Mouse (Mus musculus) frontal cortex, adult (tissue): Measurements from ENCODE around the gene Hacl1.
"Not testable (repeated sequence)": the region's sequence is repeated elsewhere in the genome, so short reads cannot be mapped to it uniquely, and the experiment has no call there.

Source experiments
- ATAC-seq: cut with Nextera tagmentation; 2 replicates; pipeline ENCODE4 v1.9.2; 2017; ENCODE audit warnings: mild to moderate bottlenecking, moderate library complexity, mixed read lengths; ENCODE audit not compliant: low TSS enrichment

The Hacl1 gene

GRCm38 (mm10) chr14:31641506-31642155, 545 bp upstream of the Hacl1 start:
- ATAC-seq = no peak

DNA sequence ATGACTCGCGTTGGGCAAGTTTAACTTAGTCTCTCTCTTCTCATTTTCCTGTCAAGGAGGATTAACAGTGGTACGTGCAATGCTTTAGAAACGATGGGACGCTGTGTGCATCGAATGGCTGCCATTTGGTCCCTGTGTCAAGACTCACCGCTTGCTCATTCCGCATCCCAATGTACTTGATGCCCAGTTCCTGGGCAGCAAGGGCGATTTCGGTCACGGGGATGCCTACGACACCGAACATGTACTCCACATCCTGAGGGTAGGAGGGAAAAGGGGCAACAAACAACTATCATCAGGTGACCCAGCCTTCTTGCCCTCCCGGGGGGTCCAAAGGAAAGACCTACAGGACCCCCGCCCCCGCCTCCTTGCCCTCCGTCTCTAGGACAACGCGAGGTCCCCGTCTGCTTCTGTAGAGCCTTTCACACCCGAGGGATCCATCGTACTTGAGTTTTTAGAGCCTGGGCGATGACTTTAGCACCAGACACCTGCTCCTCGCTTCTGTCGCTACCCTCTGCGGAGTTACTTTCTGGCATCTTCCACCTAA, 668 bp downstream of the Hacl1 start, which contains the start of gene Gm49387:
Gene Gm49387 (minus strand): TSS at position 533 of the 544 bp plus-strand sequence.
- ATAC-seq = peak; percentile 15; the same call in 1 of the 2 replicates

- no peak for ATAC-seq
Observed at GRCm38 (mm10) chr14:31630677-31631076, 10.4 kb downstream of the Hacl1 start.

DNA sequence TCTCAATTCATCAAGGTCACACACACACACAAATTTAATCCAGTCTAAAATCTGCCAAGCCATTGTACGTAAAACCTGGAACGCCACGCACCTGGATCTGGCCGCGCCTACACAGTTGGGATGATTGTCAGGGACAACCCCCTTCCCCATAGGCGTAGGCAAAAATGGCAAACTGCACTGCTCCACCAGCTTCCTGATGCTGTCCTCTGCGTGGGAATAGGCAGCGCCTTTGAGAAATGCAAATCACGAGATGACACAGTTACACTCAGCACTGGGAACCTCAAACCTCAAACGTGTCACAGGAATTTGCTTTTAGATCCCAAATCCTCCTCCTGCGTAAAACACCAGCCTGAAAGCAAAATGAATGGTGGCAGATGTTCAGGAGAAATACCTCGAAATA, 18.3 kb downstream of the Hacl1 start:
- peak; percentile 98 for ATAC-seq

- no peak for ATAC-seq
Observed at GRCm38 (mm10) chr14:31620591-31621223, 20.4 kb downstream of the Hacl1 start.

DNA sequence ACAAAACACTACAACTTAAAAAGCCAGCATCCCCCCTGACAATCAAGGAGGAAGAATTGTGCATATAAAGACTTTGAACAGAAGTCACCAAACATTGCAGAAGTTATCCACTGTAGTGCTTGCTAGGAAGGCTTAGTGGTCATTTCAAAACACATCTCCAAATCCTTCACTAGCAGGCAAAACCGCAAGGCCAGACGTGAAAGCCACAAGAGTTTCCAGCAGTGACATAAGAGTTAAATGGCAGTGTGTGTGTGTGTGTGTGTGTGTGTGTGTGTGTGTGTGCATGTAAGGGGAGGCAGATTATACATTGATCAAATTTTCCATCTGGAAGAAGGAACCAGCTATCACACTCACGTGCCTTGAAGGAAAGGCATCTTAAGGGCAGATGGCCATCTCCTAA, 23.1 kb downstream of the Hacl1 start:
- no peak for ATAC-seq

GRCm38 (mm10) chr14:31617204-31617603, 23.9 kb downstream of the Hacl1 start:
- peak; percentile 95 for ATAC-seq

DNA sequence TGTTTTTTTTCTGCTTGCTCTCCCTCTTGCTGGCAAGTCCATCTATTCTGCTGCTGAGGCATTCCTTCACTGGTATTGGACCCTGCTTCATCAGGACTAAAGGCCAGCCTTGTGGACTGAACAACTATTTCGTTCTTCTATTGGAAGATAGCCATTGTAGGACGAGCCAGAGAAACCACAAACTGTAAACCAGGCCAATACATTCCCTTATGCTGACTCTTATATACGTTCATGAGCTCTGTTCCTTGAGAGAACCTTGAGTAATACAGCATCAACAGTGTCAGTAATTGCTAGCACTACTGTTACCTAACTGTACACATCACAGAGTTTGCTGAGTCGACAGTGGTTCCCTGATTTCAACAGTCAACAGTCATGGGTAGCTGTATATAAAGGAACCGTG, 27.4 kb downstream of the Hacl1 start:
- no peak for ATAC-seq

DNA sequence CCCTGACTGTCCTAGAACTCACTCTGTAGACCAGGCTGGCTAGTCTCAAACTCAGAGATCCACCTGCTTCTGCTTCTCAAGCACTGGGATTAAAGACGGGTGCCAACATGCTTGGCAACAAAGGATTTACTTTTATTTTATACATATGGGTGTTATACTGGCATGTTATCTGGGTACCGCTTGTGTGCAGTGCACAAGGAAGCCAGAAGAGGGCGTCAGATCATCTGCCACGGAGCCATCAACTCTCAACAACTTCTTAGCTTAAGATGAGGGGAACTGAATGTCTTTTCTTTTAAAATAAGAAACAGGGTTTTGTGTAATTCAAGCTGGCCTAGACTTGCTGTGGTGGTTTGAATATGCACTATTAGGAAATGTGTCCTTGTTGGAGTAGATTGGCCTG, 29.1 kb downstream of the Hacl1 start:
- no peak for ATAC-seq

- no peak for ATAC-seq
Observed at GRCm38 (mm10) chr14:31605514-31605913, 35.6 kb downstream of the Hacl1 start.

DNA sequence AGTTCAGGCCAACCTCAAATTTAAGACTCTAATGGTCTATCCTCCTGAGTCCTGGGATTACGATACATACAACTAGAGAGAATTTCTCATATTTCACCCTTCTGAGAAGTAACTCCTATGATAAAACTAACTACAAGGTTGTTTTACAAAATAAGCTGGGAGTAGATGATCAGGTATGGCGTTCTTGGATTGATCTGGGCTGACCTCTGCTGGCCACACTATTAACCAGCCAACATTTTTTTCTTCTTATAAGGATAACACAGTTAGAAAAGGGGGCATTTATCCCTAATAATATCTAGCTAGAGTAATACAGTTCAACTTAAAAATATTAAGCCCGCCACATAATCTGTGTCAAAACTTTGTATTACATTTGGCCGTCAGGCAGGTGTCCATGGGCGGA, 36.2 kb downstream of the Hacl1 start:
- ATAC-seq = no peak

GRCm38 (mm10) chr14:31602616-31602979, 38.5 kb downstream of the Hacl1 start:
- ATAC-seq = not testable (repeated sequence)

DNA sequence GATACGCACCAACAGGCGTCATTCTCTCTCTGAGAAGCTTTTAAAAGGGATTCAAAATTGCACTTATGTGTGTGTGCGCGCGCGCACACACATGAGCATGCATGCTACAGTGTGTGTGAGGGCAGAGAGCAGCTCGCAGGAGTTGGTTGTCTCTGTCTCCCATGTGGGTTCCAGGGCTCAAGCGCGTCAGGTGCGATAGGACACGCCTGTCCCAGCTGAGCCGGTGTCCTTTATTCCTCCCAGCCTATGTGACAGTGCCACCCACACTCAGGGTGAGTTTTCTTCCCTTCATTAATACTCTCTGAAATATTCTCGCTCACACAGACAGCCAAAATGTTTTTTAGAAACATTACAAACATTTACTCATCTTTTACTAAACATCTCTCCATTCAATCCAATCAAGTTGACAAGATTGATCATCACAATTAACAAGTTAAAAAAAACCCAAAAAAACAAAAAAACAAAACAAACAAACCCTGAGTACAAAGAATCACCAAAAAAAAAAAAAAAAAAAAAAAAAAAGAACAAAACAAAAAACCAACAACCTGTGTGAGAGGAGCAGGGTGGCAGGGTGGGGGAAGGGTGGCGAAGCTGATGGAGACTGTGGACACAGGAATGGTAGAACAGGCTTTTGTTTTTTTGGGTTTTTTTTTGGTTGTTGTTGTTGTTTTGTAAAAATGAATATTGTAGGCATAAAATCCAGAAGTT, 39.0 kb downstream of the Hacl1 start:
- no peak for ATAC-seq

- no peak for ATAC-seq
Observed at GRCm38 (mm10) chr14:31597446-31597845, 43.6 kb downstream of the Hacl1 start.

DNA sequence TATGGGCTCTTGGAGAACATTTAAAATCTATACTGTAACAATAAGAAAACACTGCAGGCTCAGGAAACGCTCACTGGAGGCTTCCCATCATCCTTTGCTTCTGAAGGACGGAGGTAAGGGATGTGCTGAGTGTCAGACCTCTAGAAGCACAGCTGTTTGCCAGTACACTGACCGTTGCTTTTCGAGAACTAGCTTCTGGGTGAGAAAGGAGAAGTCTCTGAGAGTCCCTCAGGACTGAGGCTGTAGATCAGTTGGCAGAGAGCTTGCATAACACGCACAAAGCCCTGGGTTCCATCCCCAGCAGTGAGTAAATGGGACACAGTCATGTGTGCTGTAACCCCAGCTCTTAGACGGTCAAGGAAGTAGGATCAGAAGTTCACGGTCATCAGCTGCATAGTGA, 44.7 kb downstream of the Hacl1 start:
- ATAC-seq = no peak

GRCm38 (mm10) chr14:31594693-31595092, 46.4 kb downstream of the Hacl1 start:
- no peak for ATAC-seq

DNA sequence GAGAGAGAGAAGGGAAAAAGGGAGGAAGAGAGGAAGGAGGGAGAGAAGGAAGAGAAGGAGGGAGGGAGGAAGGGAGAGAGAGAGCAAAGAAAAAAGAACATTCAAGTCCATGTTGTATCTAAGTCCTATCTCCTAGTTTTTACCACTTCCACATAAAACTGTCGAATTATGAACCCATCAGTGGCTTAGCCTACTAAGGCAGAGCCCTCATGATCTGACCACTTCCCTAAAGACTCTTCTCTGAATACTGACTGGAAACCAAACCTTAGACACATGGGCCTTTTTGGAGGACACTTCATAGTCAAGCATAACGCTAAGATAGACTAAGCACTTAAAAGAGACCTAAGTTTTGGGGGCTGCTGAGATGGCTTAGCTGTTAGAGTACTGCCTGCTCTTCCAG, 48.0 kb downstream of the Hacl1 start:
- ATAC-seq = no peak

- no peak for ATAC-seq
Observed at GRCm38 (mm10) chr14:31591243-31591642, 49.8 kb downstream of the Hacl1 start, which contains the start of gene Colq. Gene Colq (minus strand): TSS chr14:31591343.

GRCm38 (mm10) chr14:31586451-31586850, 54.6 kb downstream of the Hacl1 start:
- ATAC-seq = no peak

DNA sequence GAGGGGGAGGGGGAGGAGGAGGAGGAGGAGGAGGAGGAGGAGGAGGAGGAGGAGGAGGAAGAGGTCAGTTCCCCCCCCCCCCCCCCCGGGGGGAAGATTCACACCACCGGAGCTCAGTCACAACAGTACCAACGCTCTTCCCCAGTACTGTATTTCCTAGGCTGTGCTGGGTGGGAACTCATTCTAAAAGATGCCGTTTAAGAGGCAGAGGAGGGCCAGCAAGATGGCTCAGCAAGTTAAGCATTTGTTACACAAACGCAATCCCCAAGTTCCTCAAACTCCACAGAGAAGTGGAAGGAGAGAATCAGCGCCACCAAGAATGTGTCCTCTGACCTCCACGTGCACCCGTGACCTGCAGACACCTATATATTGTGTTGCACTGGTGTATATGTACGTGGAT, 58.0 kb downstream of the Hacl1 start:
- no peak for ATAC-seq

DNA sequence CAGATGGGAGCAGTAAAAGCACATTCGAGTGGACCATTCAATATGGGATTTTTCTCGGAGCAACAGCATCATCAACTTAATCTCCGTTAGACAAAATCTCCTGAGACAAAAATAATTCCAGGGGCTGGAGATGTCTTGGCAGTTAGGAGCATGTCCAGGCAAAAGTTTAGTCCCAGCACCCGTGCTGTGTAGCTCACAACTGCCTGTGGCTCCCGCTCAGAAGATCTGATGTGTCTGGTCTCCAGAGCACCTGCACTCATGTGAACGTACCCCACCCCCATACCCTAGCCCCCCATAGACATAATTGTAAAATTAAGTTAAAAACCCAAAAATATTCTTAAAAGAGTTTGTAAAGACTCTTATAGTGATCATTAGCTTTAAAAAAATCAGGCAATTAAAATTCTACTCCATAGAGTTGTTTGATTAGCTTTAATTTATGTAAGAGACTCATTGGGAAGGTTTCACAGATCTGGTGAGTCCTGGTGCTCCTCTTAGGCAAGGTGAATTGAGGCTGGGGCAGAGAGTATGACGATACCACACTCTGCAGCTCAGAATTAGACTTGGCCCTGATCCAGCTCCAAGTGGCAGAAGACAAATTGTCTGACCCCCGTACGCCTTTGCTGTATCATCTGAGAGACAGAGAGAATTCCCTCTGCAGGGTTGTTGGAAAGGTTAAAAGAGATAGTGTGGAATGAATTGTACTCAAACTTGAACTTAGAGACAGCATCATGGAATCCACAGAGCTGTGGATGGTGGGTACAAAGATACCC, 62.9 kb downstream of the Hacl1 start:
- no peak for ATAC-seq
